12 mouse cellular contexts compared by ENCODE assay signal in the genomic region with DNA sequence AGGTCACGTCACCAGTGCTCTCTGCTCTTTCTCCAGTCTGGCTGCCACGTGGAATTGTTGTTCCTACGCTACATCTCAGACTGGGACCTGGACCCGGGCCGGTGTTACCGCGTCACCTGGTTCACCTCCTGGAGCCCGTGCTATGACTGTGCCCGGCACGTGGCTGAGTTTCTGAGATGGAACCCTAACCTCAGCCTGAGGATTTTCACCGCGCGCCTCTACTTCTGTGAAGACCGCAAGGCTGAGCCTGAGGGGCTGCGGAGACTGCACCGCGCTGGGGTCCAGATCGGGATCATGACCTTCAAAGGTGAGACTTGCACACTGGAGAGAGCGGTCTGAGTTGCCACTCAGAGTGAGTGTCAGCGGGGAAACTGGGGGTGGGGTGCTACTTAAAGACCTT. TPM values are rescaled to one million over a fixed set of nuclear protein-coding genes. Genes with fewer than 3 reads are reported as not detected.
A peak's percentile ranks its signal among the peaks of the same experiment; 100 is the strongest.
DNase-seq lines count a peak whose midpoint lies in the region; ATAC-seq and TF ChIP-seq lines count a peak whose summit lies in the region.
"Had no signal": no experiment of that assay in that cellular context is flagged by ENCODE, and none has a peak within 500 bp of the region (broad histone marks: within the 10 kb centered on the region; RNA-seq: fewer than 3 reads in every experiment).

No protein-coding gene starts in this region.

- DNase-seq in lung, embryonic 14.5 days, result no peak
- DNase-seq in lung, postnatal 36 days, result no peak
- no peak for DNase-seq in forebrain, embryonic 14.5 days (ENCODE audit: low spot score)
- no peak for DNase-seq in hindbrain, postnatal 0 days (ENCODE audit: low spot score)
- no peak for DNase-seq in cerebellum, adult 18-20 months
- DNase-seq in adrenal gland, adult (ENCODE audit: inconsistent age in 2 of 2, low spot score in 1 of 2), result no peak

- H3K27ac ChIP-seq in lung, embryonic 14.5 days (ENCODE audit: low read depth), result no peak overlapping the region
- no peak overlapping the region for H3K27ac ChIP-seq in forebrain, embryonic 14.5 days (ENCODE audit: low read depth, low read length)
- H3K27ac ChIP-seq in hindbrain, postnatal 0 days, result no peak overlapping the region
- H3K27ac ChIP-seq in neural tube, embryonic 13.5 days (replicated peaks), result no peak overlapping the region
- H3K27ac ChIP-seq: heart, embryonic 15.5 days; liver, embryonic 14.5 days had no signal

- no peak overlapping the region for H3K4me3 ChIP-seq in lung, embryonic 14.5 days (ENCODE audit: low read depth, low read length)
- no peak overlapping the region for H3K4me3 ChIP-seq in forebrain, embryonic 14.5 days (ENCODE audit: low read depth, low read length)
- H3K4me3 ChIP-seq in hindbrain, postnatal 0 days (ENCODE audit: low read length), result no peak overlapping the region
- no peak overlapping the region for H3K4me3 ChIP-seq in neural tube, embryonic 13.5 days

- H3K9ac ChIP-seq in lung, embryonic 14.5 days, result no peak overlapping the region
- no peak overlapping the region for H3K9ac ChIP-seq in forebrain, embryonic 14.5 days (ENCODE audit: low read length)
- H3K9ac ChIP-seq in hindbrain, postnatal 0 days (replicated peaks; ENCODE audit: low read length), result no peak overlapping the region
- no peak overlapping the region for H3K9ac ChIP-seq in neural tube, embryonic 13.5 days
- H3K9ac ChIP-seq: liver, embryonic 14.5 days had no signal

- peak; percentile 37; the same call in 1 of the 2 replicates for ATAC-seq in lung, embryonic 14.5 days (ENCODE audit: insufficient read depth)
- peak; percentile 25 for ATAC-seq in forebrain, embryonic 14.5 days
- peak; percentile 21; the same call in 1 of the 2 replicates for ATAC-seq in hindbrain, postnatal 0 days
- 0 out of 2 replicates have a peak, but pooled peaks have one; percentile 17 for ATAC-seq in neural tube, embryonic 13.5 days (ENCODE audit: low read depth)

- no peaks in the 10 kb centered on the region for H3K9me3 ChIP-seq in lung, embryonic 14.5 days (ENCODE audit: low read depth, low read length)
- H3K9me3 ChIP-seq in forebrain, embryonic 14.5 days (replicated peaks; ENCODE audit: control insufficient read depth, low read length), result no peaks in the 10 kb centered on the region
- H3K9me3 ChIP-seq in hindbrain, postnatal 0 days (ENCODE audit: low read length), result no peaks in the 10 kb centered on the region
- no peaks in the 10 kb centered on the region for H3K9me3 ChIP-seq in neural tube, embryonic 13.5 days
- H3K9me3 ChIP-seq: heart, embryonic 15.5 days had no signal

- H3K27me3 ChIP-seq in lung, embryonic 14.5 days (ENCODE audit: insufficient read depth, low read length), result 0 out of 2 replicates have a peak, but pooled peaks cover 9% of the 10 kb centered on the region
- H3K27me3 ChIP-seq in forebrain, embryonic 14.5 days (replicated peaks; ENCODE audit: control insufficient read depth, insufficient read depth, low read length), result no peaks in the 10 kb centered on the region
- no peaks in the 10 kb centered on the region for H3K27me3 ChIP-seq in hindbrain, postnatal 0 days (ENCODE audit: insufficient read depth, low read length)
- H3K27me3 ChIP-seq in neural tube, embryonic 13.5 days, result no peaks in the 10 kb centered on the region; the same call in 1 of the 2 replicates

- H3K4me1 ChIP-seq in lung, embryonic 14.5 days (ENCODE audit: insufficient read depth), result no peaks in the 10 kb centered on the region
- no peaks in the 10 kb centered on the region for H3K4me1 ChIP-seq in forebrain, embryonic 14.5 days (ENCODE audit: control insufficient read depth, insufficient read depth, low read length)
- H3K4me1 ChIP-seq in hindbrain, postnatal 0 days (ENCODE audit: insufficient read depth, low read length), result no peaks in the 10 kb centered on the region
- H3K4me1 ChIP-seq in neural tube, embryonic 13.5 days (replicated peaks), result no peaks in the 10 kb centered on the region; the same call in 1 of the 2 replicates

- 78% methylated on average over 20 of the region's 20 CpGs for WGBS in lung, embryonic 14.5 days
- 85% methylated on average over 20 of the region's 20 CpGs for WGBS in forebrain, embryonic 14.5 days
- WGBS in hindbrain, postnatal 0 days, result 89% methylated on average over 20 of the region's 20 CpGs
- WGBS in neural tube, embryonic 13.5 days, result 81% methylated on average over 20 of the region's 20 CpGs

- no peak overlapping the region for H3K4me2 ChIP-seq in lung, embryonic 14.5 days
- H3K4me2 ChIP-seq in forebrain, embryonic 14.5 days (ENCODE audit: low read length), result no peak overlapping the region
- H3K4me2 ChIP-seq in hindbrain, postnatal 0 days (ENCODE audit: low read depth, low read length), result no peak overlapping the region
- no peak overlapping the region for H3K4me2 ChIP-seq in neural tube, embryonic 13.5 days

- no peak for TF ChIP-seq CTCF in lung, embryonic 14.5 days (IDR thresholded peaks at IDR 0.05; ENCODE audit: low read depth)
- TF ChIP-seq CTCF in hindbrain, postnatal 0 days (IDR thresholded peaks at IDR 0.05; ENCODE audit: low read depth), result no peak

- H3K36me3 ChIP-seq in lung, embryonic 14.5 days (ENCODE audit: insufficient read depth), result no peaks in the 10 kb centered on the region
- H3K36me3 ChIP-seq in forebrain, embryonic 14.5 days (ENCODE audit: control insufficient read depth, insufficient read depth, low read length), result no peaks in the 10 kb centered on the region
- no peaks in the 10 kb centered on the region for H3K36me3 ChIP-seq in hindbrain, postnatal 0 days (ENCODE audit: insufficient read depth, low read length)
- H3K36me3 ChIP-seq in neural tube, embryonic 13.5 days, result no peaks in the 10 kb centered on the region
- H3K36me3 ChIP-seq: heart, embryonic 15.5 days had no signal

RNA-seq across cellular contexts. Expression of a gene that starts 7.4 kb away (rescaled TPM):
- 0.09 TPM in 1 of 2 replicates, not detected in the other for polyA plus RNA-seq in lung, embryonic 14.5 days (2014; fragmentation: Nextera tagmentation; extraction: Ambion mirVana)
- 0.43 and 0.52 TPM in 2 replicates for polyA plus RNA-seq in forebrain, embryonic 14.5 days (2014; fragmentation: Nextera tagmentation; extraction: Ambion mirVana)
- total RNA-seq in hindbrain, postnatal 0 days (2014; rRNA removed), result 1.9 TPM in 1 of 2 replicates, not detected in the other
- polyA plus RNA-seq in hindbrain, postnatal 0 days (2015; fragmentation: Nextera tagmentation; extraction: Ambion mirVana), result 0.38 and 0.67 TPM in 2 replicates
- polyA plus RNA-seq in neural tube, embryonic 13.5 days (2015; fragmentation: Nextera tagmentation; extraction: Ambion mirVana), result 0.45 TPM in 2 replicates
- total RNA-seq: adrenal gland, postnatal 10 days; layer of hippocampus, postnatal 25 days; MEL had no signal
- polyA plus RNA-seq: heart, embryonic 15.5 days; liver, embryonic 14.5 days had no signal

RNA-seq across cellular contexts. Expression of a gene that starts 41.2 kb away (rescaled TPM):
- polyA plus RNA-seq in lung, embryonic 14.5 days (2014; fragmentation: Nextera tagmentation; extraction: Ambion mirVana), result 5.8 and 6.3 TPM in 2 replicates
- polyA plus RNA-seq in forebrain, embryonic 14.5 days (2014; fragmentation: Nextera tagmentation; extraction: Ambion mirVana), result 3.7 and 4.3 TPM in 2 replicates
- total RNA-seq in hindbrain, postnatal 0 days (2014; rRNA removed), result 2.9 and 7.6 TPM in 2 replicates
- polyA plus RNA-seq in hindbrain, postnatal 0 days (2015; fragmentation: Nextera tagmentation; extraction: Ambion mirVana), result 1.6 and 2.1 TPM in 2 replicates
- 2.1 and 2.3 TPM in 2 replicates for polyA plus RNA-seq in neural tube, embryonic 13.5 days (2015; fragmentation: Nextera tagmentation; extraction: Ambion mirVana)

RNA-seq across cellular contexts. Expression of a gene that starts 48.9 kb away (rescaled TPM):
- not detected in 2 replicates for polyA plus RNA-seq in lung, embryonic 14.5 days (2014; fragmentation: Nextera tagmentation; extraction: Ambion mirVana)
- not detected in 2 replicates for polyA plus RNA-seq in forebrain, embryonic 14.5 days (2014; fragmentation: Nextera tagmentation; extraction: Ambion mirVana)
- total RNA-seq in hindbrain, postnatal 0 days (2014; rRNA removed), result 1.1 and 1.6 TPM in 2 replicates
- polyA plus RNA-seq in hindbrain, postnatal 0 days (2015; fragmentation: Nextera tagmentation; extraction: Ambion mirVana), result 0.19 and 0.29 TPM in 2 replicates
- not detected in 2 replicates for polyA plus RNA-seq in neural tube, embryonic 13.5 days (2015; fragmentation: Nextera tagmentation; extraction: Ambion mirVana)
- total RNA-seq: adrenal gland, postnatal 10 days; layer of hippocampus, postnatal 25 days had no signal

RNA-seq across cellular contexts. Expression of a gene that starts 55.4 kb away (rescaled TPM):
- 4.5 and 5.5 TPM in 2 replicates for polyA plus RNA-seq in lung, embryonic 14.5 days (2014; fragmentation: Nextera tagmentation; extraction: Ambion mirVana)
- 1.1 and 1.8 TPM in 2 replicates for polyA plus RNA-seq in forebrain, embryonic 14.5 days (2014; fragmentation: Nextera tagmentation; extraction: Ambion mirVana)
- total RNA-seq in hindbrain, postnatal 0 days (2014; rRNA removed), result 2.7 and 13.2 TPM in 2 replicates
- 5.0 and 5.6 TPM in 2 replicates for polyA plus RNA-seq in hindbrain, postnatal 0 days (2015; fragmentation: Nextera tagmentation; extraction: Ambion mirVana)
- 2.8 and 4.0 TPM in 2 replicates for polyA plus RNA-seq in neural tube, embryonic 13.5 days (2015; fragmentation: Nextera tagmentation; extraction: Ambion mirVana)
- total RNA-seq: MEL had no signal
